Comparison of ENCODE assay signal across 18 mouse cellular contexts in genomic region chr6:115291823-115292222, GRCm38 (mm10). TPM values are rescaled to one million over a fixed set of nuclear protein-coding genes. Genes with fewer than 3 reads are reported as not detected.
"Had no signal": no experiment of that assay in that cellular context is flagged by ENCODE, and none has a peak within 500 bp of the region (broad histone marks: within the 10 kb centered on the region; RNA-seq: fewer than 3 reads in every experiment).

No protein-coding gene starts in this region.

- ATAC-seq: intestine, postnatal 0 days; liver, postnatal 0 days; midbrain, embryonic 16.5 days had no signal

- H3K36me3 ChIP-seq: limb, embryonic 12.5 days; liver, embryonic 13.5 days; lung, embryonic 15.5 days; neural tube, embryonic 13.5 days had no signal

- H3K4me3 ChIP-seq: limb, embryonic 12.5 days; liver, embryonic 13.5 days; lung, embryonic 15.5 days; megakaryocyte, embryonic 14.5 days; neural tube, embryonic 13.5 days had no signal

- H3K4me1 ChIP-seq: limb, embryonic 12.5 days; liver, embryonic 13.5 days; lung, embryonic 15.5 days; neural tube, embryonic 13.5 days had no signal

- H3K4me2 ChIP-seq: limb, embryonic 12.5 days; liver, embryonic 13.5 days; lung, embryonic 15.5 days; midbrain, embryonic 11.5 days; neural tube, embryonic 13.5 days had no signal

- H3K9ac ChIP-seq: limb, embryonic 12.5 days; liver, embryonic 13.5 days; liver, postnatal 0 days; lung, embryonic 15.5 days; neural tube, embryonic 13.5 days had no signal

- DNase-seq: kidney, adult 8-10 months; kidney, postnatal 25 days; layer of hippocampus, adult 9-11 months; liver; liver, embryonic 13.5 days; liver, postnatal 0 days; lung, postnatal 14 days; thymus, adult 18-20 months; thymus, postnatal 14 days had no signal

- H3K27ac ChIP-seq: limb, embryonic 12.5 days; liver, embryonic 13.5 days; lung, embryonic 15.5 days; macrophage; neural tube, embryonic 13.5 days; stomach, postnatal 0 days had no signal

- H3K27me3 ChIP-seq: limb, embryonic 12.5 days; liver, embryonic 13.5 days; lung, embryonic 15.5 days; megakaryocyte, embryonic 14.5 days; neural tube, embryonic 13.5 days had no signal

- H3K9me3 ChIP-seq: limb, embryonic 12.5 days; liver, embryonic 13.5 days; lung, embryonic 15.5 days; megakaryocyte, embryonic 14.5 days; neural tube, embryonic 13.5 days had no signal

RNA-seq across cellular contexts. Expression of gene Timp4, which starts 39.8 kb away (rescaled TPM):
- polyA plus RNA-seq: liver, postnatal 0 days; macrophage had no signal
